ENCODE assay signal across 19 mouse cellular contexts in genomic region chr4:37445268-37445667, GRCm38 (mm10).
DNase-seq lines count a peak whose midpoint lies in the region; ATAC-seq and TF ChIP-seq lines count a peak whose summit lies in the region.
"Had no signal": no experiment of that assay in that cellular context is flagged by ENCODE, and none has a peak within 500 bp of the region (broad histone marks: within the 10 kb centered on the region; RNA-seq: fewer than 3 reads in every experiment).

No protein-coding gene starts in this region.

- H3K4me2 ChIP-seq in intestine, postnatal 0 days (replicated peaks; ENCODE audit: low read depth): no peak overlapping the region
- H3K4me2 ChIP-seq in intestine, embryonic 15.5 days (replicated peaks): no peak overlapping the region
- H3K4me2 ChIP-seq in embryonic facial prominence, embryonic 14.5 days (ENCODE audit: low read depth, low read length): no peak overlapping the region
- H3K4me2 ChIP-seq: embryonic facial prominence, embryonic 13.5 days; heart, embryonic 13.5 days; limb, embryonic 12.5 days; lung, embryonic 15.5 days; stomach, embryonic 15.5 days had no signal

- DNase-seq in cerebellum, postnatal 10 days: peak; percentile 5 to 14
- DNase-seq in cerebellum, postnatal 36 days: no peak
- DNase-seq in A20 (ENCODE audit: low read depth, low spot score): peak; percentile 31
- DNase-seq in embryonic facial prominence, embryonic 14.5 days (ENCODE audit: low spot score): peak; percentile 4
- no peak for DNase-seq in thymus, postnatal 36 days
- no peak for DNase-seq in hindbrain, embryonic 10.5 days (ENCODE audit: low spot score)
- DNase-seq: adrenal gland, adult 8-10 months; cerebellum, adult 11 months; gastrocnemius, postnatal 14 days; kidney, postnatal 10 days had no signal

- H3K27me3 ChIP-seq in intestine, postnatal 0 days (replicated peaks; ENCODE audit: control insufficient read depth, insufficient read depth, low read length): no peaks in the 10 kb centered on the region
- no peaks in the 10 kb centered on the region for H3K27me3 ChIP-seq in intestine, embryonic 15.5 days (replicated peaks)
- H3K27me3 ChIP-seq in embryonic facial prominence, embryonic 14.5 days (replicated peaks; ENCODE audit: control insufficient read depth, insufficient read depth, low read length): no peaks in the 10 kb centered on the region
- no peaks in the 10 kb centered on the region for H3K27me3 ChIP-seq in hindbrain, embryonic 10.5 days (ENCODE audit: insufficient read depth, poor library complexity, severe bottlenecking)
- H3K27me3 ChIP-seq: embryonic facial prominence, embryonic 13.5 days; heart, embryonic 13.5 days; limb, embryonic 12.5 days; lung, embryonic 15.5 days; megakaryocyte, embryonic 14.5 days; stomach, embryonic 15.5 days had no signal

- no peak overlapping the region for H3K9ac ChIP-seq in intestine, postnatal 0 days (ENCODE audit: low read depth, low read length)
- H3K9ac ChIP-seq in intestine, embryonic 15.5 days: no peak overlapping the region
- H3K9ac ChIP-seq in embryonic facial prominence, embryonic 14.5 days (ENCODE audit: low read depth, low read length): no peak overlapping the region
- H3K9ac ChIP-seq: embryonic facial prominence, embryonic 13.5 days; heart, embryonic 13.5 days; limb, embryonic 12.5 days; lung, embryonic 15.5 days; stomach, embryonic 15.5 days had no signal

- 44% methylated on average over 2 of the region's 2 CpGs for WGBS in intestine, postnatal 0 days
- WGBS in intestine, embryonic 15.5 days: 50% methylated on average over 2 of the region's 2 CpGs
- WGBS in embryonic facial prominence, embryonic 14.5 days: 59% methylated on average over 2 of the region's 2 CpGs
- WGBS in hindbrain, embryonic 10.5 days: 79% methylated on average over 2 of the region's 2 CpGs

- H3K4me1 ChIP-seq in intestine, postnatal 0 days (replicated peaks; ENCODE audit: control insufficient read depth, insufficient read depth, low read length): no peaks in the 10 kb centered on the region
- H3K4me1 ChIP-seq in intestine, embryonic 15.5 days (replicated peaks): no peaks in the 10 kb centered on the region
- H3K4me1 ChIP-seq in embryonic facial prominence, embryonic 14.5 days (ENCODE audit: control insufficient read depth, insufficient read depth, low read length): no peaks in the 10 kb centered on the region
- H3K4me1 ChIP-seq in hindbrain, embryonic 10.5 days (replicated peaks): no peaks in the 10 kb centered on the region
- H3K4me1 ChIP-seq: embryonic facial prominence, embryonic 13.5 days; heart, embryonic 13.5 days; limb, embryonic 12.5 days; lung, embryonic 15.5 days; megakaryocyte, embryonic 14.5 days; stomach, embryonic 15.5 days had no signal

- no peak overlapping the region for H3K27ac ChIP-seq in intestine, postnatal 0 days (ENCODE audit: low read depth, low read length)
- H3K27ac ChIP-seq in intestine, embryonic 15.5 days: no peak overlapping the region
- no peak overlapping the region for H3K27ac ChIP-seq in embryonic facial prominence, embryonic 14.5 days (replicated peaks; ENCODE audit: low read depth, low read length)
- no peak overlapping the region for H3K27ac ChIP-seq in hindbrain, embryonic 10.5 days
- H3K27ac ChIP-seq: embryonic facial prominence, embryonic 13.5 days; heart, embryonic 13.5 days; limb, embryonic 12.5 days; lung, embryonic 15.5 days; stomach, embryonic 15.5 days had no signal

- ATAC-seq in intestine, postnatal 0 days: no peak
- no peak for ATAC-seq in intestine, embryonic 15.5 days
- ATAC-seq in embryonic facial prominence, embryonic 14.5 days (ENCODE audit: low read depth): no peak
- ATAC-seq: forebrain, embryonic 16.5 days had no signal

- peak; percentile 30 for TF ChIP-seq CTCF in intestine, postnatal 0 days (IDR thresholded peaks at IDR 0.05; ENCODE audit: low read depth)

- H3K4me3 ChIP-seq in intestine, postnatal 0 days (ENCODE audit: low read depth, low read length): no peak overlapping the region
- no peak overlapping the region for H3K4me3 ChIP-seq in intestine, embryonic 15.5 days (replicated peaks)
- H3K4me3 ChIP-seq in embryonic facial prominence, embryonic 14.5 days (ENCODE audit: low read depth, low read length): no peak overlapping the region
- H3K4me3 ChIP-seq in hindbrain, embryonic 10.5 days: no peak overlapping the region
- H3K4me3 ChIP-seq: embryonic facial prominence, embryonic 13.5 days; heart, embryonic 13.5 days; limb, embryonic 12.5 days; lung, embryonic 15.5 days; megakaryocyte, embryonic 14.5 days; stomach, embryonic 15.5 days had no signal

- no peaks in the 10 kb centered on the region for H3K36me3 ChIP-seq in intestine, postnatal 0 days (ENCODE audit: control insufficient read depth, insufficient read depth)
- no peaks in the 10 kb centered on the region for H3K36me3 ChIP-seq in intestine, embryonic 15.5 days
- no peaks in the 10 kb centered on the region for H3K36me3 ChIP-seq in embryonic facial prominence, embryonic 14.5 days (ENCODE audit: control insufficient read depth, insufficient read depth, low read length)
- H3K36me3 ChIP-seq in hindbrain, embryonic 10.5 days: no peaks in the 10 kb centered on the region
- H3K36me3 ChIP-seq: embryonic facial prominence, embryonic 13.5 days; heart, embryonic 13.5 days; limb, embryonic 12.5 days; lung, embryonic 15.5 days; stomach, embryonic 15.5 days had no signal

- H3K9me3 ChIP-seq in intestine, postnatal 0 days (ENCODE audit: control insufficient read depth): no peaks in the 10 kb centered on the region
- no peaks in the 10 kb centered on the region for H3K9me3 ChIP-seq in intestine, embryonic 15.5 days
- no peaks in the 10 kb centered on the region for H3K9me3 ChIP-seq in embryonic facial prominence, embryonic 14.5 days (ENCODE audit: control insufficient read depth, low read length)
- H3K9me3 ChIP-seq in hindbrain, embryonic 10.5 days: no peaks in the 10 kb centered on the region
- H3K9me3 ChIP-seq: embryonic facial prominence, embryonic 13.5 days; heart, embryonic 13.5 days; limb, embryonic 12.5 days; lung, embryonic 15.5 days; megakaryocyte, embryonic 14.5 days; stomach, embryonic 15.5 days had no signal

Comparison
In these comparisons a context has a peak if more than half of its experiments do, and no peak if none do; other contexts are left out.
1. DNase-seq: peak in cerebellum, postnatal 10 days (2 of 2), A20 (single experiment) and embryonic facial prominence, embryonic 14.5 days (single experiment); none in cerebellum, postnatal 36 days (0 of 2), thymus, postnatal 36 days (0 of 2) and hindbrain, embryonic 10.5 days (single experiment).